Mouse (Mus musculus): ENCODE data around the gene Rora. TPM values are rescaled to one million over a fixed set of nuclear protein-coding genes. Genes with fewer than 3 reads are reported as not detected.

Gene Rora
- total and polyA plus RNA-seq, 3 experiments: 39.7 to 94.1 (median 45.9) TPM

DNA sequence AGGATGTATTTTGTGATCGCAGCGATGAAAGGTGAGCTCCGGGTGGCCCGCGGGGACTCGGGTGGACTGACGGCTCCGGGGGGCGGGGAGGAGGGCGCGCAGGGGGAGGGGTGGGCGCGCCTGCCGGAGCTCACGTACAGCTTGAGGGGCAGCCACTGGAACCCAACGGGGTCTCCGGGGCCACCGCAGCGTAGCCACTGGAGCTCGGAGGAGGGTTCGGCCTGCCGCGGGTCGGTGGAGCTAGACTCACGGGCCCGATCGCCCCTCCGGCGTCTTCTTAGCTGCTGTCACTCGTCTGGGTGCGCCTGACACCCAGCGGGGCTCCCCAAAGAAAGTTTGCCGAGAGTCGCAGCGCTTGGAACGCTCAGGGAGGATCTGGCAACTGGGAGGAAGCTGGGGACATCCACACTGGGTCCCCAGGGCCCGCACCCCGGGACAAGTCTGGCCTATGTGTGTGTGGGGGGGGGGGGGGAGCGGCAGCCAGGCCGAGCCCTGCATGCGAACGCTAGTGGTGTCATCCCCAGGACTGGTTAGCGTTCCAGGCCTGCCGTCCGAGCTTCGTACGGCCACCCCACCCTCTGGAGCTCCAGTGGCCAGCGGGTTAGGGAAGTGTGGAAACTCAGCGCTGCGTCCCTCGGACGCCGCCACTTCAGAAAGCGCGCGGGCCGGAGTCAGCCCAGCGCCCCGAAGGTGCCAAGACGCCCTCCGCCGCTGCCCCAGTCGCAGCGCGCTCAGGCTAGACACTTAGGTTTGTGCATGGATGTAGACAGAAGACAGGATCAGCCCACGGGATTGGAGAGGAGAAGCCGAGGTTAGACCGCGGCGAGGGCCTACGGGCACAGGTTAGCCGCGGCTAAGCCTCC, 636.7 kb downstream of the Rora start:
- DNase-seq: peak; percentile 72

DNA sequence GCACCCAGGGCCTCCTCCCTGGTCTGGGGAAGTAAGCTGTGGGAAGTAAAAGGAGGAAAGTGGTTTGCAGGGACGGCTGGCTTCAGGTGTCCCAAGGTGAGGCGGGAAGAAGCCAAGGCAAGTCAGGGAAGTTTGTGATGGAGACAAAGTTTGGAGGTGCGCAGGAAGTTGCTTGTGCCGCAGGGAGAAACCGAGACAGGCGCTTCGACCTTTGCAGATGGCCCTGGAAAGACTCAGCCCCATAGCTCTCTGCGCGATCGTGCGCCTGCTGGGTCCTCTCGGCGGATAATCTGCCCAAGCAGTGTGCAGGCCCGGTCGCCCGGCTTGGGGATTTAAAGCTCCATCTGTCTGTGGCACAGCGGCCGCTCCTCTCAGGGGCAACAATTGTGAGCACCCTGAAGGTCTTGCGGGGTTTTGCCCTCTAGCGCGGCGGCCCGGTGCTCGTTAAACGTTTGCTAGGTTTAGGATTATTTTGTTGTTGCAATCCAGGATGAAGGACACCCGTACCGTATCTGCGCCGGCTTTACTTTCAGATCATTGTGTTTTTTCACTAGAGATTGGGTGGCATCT, 637.4 kb downstream of the Rora start:
- DNase-seq: peak; percentile 79

DNA sequence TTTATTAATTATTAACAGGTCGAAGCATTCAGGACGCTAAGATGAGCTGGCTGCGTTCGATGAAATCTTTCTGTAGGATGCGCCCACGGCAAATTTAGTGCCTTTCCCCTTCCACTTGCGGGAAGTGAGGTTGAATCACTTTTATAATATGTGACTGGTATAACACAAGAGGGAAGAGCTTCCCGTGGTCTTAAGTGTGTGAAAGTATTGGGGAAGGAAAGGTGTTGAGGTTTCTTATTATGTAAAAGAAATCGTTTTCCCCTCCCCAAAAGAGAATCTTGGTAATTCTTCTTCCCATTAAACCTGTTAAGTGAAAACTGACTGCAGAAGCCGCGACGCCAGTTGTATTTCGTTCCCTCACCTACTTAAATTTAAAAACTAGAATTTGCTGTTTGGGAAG, 637.9 kb downstream of the Rora start:
- no peak for DNase-seq

DNA sequence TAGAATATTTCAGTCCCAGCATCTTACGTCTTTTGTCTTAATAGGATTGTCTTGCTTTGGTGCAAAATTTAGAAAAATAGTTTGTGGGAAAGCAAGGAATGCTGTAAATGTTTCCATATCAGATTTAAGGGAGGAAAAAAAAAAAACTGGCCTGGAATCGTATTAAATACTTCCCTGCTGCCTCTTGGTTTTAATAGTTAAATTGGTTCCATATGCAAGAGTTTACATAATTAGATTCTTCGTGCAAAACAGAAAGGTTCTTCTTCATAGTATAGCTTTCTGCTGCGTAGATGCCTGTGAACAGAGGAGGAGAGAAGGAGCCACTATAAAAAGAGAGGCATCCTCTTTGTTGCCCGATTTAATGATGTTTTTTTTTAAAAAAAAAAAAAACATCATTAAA, 638.8 kb downstream of the Rora start:
- DNase-seq: no peak

DNA sequence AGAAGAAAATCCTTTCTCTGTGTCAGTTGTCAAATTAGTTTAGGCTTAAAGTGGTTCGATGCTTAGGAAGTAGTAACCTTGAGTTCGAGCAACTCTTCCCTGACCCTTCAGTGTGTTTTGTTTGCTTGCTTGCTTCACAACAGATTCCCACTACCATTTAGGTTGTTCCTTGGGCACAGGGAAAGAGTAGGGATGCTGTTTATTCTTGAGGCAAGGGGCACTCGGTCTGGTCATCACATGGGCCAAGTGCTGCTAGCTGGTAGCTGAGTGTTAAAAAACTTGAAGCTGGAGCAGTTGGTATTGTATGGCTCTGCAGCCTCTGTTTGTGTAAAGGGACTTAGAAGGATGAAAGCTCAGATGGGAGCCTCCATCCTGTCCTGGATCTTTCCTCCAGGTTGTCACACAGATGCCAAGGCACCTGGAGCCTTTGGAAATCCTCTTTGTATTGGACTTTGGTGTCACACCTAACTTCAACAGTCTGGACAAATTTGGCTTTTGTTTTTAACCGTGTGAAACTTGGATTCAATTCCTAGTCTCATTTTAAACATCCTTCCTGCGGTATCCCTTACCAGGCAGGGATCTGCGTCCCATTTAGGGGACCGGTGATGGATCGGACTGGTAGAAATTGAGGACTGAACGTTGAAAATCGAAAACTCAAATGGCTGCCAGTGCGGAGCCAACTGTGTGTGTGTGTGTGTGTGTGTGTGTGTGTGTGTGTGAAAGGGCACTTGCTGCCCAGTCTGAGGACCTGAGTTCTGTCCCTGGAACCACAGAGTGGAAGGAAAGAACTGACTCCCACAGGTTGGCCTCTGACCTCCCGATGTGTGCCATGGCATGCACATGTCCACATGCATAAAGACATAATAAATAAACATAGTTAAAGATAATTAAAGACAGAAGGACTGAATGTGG, 639.4 kb downstream of the Rora start:
- no peak for DNase-seq

DNA sequence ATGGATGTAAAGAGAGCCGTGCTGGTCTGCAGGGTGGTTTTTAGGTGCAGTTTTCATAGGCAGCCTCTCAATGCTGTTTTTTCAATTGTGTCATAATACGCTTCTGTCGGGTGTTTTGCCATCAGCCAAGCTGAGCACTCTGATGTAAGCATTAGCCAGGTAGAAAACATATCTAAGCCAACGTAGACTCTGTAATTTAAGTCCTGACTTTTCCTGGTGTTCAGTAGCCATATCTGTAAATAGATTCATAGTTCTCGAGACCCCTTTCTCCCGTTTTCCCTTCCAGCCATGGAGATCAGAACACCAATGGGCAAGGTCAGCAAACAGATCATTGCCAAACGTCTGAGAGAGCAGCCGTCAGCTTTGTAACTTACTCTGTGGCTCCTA, 640.1 kb downstream of the Rora start:
- no peak for DNase-seq

DNA sequence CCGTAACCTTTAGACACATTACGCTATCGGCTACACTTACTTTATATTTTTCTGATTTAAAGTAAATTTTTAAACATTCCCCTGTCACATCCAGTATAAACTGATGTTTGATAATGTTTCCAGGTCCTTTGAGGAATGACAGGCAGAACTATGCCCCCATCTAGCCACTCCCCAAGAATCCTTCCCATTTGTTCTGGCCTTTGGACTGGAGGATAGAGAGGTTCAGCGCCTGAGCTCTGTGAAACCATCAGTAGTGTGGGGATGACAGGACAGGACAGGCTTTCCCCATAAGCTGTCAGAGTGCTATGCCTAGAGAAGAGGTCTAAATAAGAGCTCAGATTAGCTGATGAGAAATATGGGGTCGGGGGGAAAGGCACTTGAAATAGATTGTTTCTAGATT, 640.8 kb downstream of the Rora start:
- no peak for DNase-seq

DNA sequence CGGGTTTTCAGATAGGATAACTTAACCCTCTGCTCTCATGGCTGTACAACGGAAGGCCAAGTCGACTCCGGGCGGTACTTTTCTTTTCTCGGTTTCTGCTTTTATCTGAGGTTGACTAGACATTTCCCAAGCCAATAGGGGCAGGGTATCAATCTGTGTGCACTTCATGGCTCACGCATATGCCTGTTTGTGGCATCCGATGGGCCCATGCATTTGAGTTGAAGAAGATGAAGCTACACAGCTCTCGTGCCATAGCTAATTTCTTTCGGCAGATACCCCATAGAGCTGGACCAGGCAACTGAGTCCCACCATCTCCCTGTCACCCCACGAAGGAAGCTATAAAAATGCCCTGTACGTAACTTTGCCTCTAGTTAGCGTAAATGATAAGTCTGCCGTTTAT, 641.3 kb downstream of the Rora start:
- no peak for DNase-seq

DNA sequence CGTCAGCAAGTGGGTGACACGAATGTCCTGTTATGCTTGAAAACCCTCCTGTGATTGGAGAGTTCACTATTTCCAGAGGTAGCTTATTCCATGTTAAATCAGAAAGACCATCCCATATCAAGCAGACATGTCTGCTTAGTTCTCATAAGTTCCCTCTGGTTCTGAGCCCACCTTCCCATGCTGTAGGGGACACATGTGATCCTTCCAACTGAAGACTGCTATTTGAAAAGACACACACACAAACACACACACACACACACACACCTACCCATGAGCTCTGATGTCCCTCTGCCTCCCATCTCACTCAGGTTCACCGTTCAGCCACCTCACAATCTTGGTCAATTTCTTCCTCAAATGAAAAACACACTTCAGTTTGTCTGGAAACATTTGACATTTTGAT, 642.2 kb downstream of the Rora start:
- no peak for DNase-seq

DNA sequence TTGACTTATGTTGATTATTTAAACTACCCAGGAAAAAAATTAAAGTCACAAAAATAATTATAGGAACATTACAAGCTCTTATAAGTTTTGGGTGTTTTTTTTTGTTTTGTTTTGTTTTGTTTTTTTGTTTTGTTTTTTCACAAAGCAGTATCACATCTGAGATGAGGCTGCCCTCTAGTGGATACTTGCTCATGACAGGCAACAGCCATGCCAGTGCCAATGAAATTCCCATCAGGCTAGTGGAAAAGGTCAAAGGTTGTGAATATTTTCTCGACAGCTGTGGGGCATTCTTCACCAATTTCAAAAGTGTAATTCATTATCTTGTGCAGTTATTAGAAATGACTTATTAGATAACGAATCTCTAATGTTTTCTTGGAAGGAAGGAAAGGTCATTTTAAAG, 642.8 kb downstream of the Rora start:
- peak; percentile 71 for DNase-seq

DNA sequence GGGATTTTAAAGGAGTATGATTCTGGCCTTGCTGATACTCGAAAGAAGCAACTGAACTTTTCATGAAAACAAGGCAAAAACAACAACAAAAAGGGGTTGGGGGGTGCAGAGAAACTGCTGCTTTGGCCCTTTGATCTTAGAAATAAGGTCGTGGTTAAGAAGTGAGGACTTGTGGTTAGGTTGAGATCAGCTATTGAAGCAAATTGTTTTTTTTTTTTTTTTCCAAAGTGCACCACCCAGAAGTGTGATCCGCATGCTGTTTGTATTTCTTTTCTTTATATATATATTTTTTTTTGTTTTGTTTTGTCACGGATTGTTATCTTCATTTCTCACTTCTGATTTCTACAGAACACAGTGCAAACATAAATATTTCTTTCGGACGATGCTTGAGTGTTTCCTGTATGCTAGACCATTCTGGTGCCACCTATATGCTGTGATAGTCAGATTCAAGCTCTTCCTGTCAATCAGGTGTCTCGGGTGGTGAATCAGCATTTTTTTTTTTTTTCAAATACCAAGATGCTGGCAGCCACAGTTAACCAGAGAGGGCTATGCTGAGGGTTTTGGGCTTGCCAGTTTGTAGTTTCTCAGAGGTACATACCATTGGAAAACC, 644.3 kb downstream of the Rora start:
- DNase-seq: no peak

DNA sequence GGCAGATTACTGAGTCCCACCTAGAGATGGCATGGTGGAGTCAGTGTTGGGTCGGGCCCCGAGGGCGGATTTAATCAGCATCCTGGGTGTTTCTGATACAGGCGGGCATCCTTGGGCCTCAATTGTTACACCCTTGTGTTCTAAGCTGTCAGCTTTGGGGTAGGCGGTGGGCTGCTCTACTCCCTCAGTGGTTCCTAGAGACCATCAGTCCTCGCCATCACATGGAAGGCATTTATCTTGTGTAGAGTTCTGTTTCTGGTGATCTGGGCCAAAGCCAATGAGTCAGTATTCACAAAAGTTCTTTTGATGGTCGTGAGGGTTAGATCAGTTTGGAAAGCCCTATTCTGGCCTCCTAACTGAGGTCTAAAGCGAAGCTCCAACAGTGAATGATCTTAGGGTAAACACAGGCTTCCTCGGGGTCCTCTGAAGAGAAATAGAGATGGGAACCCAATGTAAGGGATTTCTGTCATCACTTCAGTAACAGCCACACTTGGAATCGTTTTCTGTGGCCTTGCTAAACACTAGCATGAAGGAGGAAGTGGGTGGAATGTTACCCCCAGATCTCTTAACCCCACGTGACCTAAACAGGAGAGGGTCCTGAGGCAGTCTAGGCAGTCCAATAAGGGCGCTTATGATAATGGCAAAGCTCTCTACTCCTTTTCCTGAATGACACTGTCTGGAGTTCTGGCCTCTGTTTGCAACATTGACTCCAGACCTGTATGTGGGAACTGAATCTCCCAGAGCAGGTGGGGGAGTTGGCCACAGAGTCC, 645.2 kb downstream of the Rora start:
- DNase-seq: peak; percentile 47

DNA sequence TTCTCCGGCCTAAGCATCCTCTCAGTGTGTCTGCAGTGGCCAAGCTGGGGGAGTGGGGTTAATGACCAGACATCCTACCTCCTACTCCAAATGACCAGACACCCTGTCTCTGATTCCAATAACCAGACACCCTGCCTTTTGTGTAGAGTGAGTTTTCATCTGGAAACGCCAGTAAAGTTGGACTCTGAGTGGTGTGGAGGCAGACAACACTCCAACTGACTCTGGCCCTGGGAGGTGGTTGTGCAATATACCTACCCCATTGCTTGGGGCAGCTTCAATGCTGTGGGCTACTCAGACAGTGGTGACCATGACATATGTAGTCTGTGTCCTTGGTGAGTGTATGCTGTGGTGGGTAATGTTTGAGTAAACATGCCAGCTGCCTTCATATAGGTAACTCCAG, 645.9 kb downstream of the Rora start:
- DNase-seq: peak; percentile 80

DNA sequence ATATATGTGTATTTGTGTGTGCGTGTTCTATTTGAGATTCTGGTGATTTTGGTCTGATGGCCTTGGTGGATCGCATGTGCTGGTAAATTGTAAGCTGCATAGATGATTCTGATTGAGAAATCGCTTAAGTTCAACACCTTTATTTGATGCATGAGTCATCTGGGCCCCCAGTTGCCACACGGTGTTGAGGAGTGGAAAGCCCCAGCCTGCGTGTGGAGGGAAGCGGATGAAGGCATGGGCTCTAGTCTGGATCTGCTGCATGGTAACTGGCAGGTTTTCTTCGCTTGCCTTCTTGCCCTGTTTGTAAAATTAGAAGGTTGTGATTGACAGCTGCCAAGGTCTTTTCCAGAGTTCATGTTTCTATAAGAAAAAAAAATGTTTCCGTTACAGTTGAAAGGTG, 646.7 kb downstream of the Rora start:
- no peak for DNase-seq

DNA sequence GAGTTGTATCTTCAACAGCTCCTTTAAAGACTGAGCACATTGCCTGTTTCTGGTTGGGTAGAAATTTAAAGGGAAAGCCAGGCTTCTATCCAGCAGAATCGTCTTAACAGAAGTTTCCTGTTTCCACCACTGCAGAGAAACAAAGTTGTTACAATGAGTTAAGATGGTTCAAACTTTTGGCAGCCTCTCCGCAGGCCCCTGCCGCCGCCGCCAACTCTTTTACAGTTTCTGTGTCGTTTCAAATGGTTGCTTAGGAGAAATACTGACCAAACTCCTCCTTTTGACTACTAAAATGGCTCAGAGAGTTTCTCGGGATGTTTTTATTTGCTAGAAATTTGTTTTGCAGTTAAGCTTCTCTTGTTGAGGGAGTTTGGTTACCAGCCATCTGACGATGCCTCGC, 647.9 kb downstream of the Rora start:
- DNase-seq: no peak

DNA sequence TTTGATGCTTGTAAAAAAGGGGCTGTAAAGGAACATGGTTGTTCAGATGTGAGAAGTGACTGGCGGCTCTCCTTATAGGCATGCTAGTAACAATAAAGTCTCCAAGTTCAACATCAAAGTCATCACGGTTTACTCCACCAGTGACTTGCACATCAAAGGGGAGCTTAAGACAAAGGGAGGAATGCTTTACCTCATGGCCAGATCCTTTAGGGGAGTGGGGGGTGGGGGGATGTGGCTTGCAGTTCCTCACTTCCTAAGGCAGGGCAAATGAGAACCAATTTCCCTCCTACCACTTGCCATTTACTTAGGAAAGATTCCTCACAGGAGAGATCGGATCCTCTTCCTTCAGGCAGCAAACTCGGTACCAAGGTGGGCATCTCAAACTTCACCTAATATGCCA, 648.4 kb downstream of the Rora start:
- DNase-seq: no peak

DNA sequence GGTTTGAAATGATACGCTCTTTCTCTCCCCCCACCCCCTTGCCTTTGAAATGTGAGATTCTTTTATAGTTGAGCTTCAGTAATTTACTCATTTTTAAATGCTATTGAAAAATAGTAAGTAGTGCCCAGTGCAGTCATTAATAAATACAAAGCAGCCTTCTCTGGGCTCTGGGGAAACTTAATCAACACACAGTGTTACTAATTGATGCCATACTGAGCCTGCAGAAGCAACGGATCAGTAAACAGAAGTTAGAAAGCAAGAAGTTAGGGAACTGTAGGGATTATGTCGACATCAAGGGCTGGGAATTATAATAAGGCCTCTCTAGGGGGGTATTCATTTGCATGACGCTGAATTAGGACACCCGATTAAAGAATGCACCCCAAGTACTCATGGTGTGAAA, 649.3 kb downstream of the Rora start:
- DNase-seq: no peak

DNA sequence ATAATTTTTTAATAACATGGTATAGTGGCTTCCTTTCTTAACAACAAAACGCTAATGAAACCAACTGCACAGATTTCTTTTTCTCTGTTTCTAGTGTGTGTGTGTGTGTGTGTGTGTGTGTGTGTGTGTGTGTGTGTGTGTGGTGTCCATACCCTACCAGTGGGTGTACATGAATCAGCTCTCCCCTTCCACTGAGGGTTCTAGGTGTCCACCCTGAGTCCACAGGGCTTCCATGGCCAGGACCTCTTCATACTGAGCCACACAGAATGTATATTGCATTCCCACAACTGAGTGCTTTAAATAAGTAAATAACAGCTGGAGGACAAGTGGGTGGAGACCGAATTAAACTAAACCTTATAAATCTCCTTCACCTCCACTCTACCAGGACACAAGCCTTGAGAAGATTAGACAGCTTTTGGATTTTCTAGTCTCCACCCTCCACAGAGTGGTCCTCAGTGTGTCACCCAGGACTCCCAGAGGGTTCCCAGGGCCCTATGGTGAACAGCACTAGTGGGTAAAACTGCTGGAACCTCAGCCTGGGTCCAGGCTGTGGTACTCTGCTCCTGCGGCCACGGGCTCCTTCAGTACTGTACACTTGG, 649.9 kb downstream of the Rora start:
- DNase-seq: no peak

DNA sequence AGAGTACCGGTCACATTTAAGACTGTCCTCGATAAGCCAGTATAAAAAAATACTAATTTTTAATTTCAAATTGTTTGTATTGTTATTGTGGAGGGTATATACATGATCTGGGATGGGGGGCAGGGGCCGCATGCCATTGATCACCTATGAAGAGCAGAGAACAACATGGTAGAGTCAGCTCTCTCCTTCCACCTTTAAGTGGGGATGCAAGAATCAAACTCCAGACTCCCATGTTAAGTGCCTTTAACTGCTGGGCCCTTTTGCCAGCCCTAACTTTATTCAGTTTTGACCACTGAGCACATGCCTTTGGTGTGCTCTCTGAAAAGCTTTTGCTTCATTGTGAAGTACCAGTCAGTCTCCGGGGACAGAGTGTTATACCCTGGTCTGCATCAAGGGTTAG, 650.4 kb downstream of the Rora start:
- DNase-seq: peak; percentile 2

DNA sequence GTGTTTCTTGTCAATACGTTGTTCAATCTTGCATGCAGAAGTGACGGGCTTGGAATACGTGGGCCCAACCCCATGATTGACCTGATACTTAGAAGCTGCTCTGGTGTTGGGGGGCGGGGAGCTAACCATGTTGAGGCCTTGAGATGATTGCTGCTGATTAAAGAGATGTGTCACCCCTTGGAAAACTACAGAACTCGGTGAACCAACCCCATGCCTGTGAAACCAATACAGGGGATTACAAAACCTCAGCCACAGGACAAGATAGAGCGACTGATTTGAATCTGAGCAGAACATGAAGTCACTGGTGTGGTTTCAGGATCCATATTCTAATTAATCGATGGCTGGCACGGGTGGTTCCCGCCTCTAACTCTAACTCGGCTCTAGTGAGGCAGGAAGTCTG, 650.9 kb downstream of the Rora start:
- peak; percentile 89 for DNase-seq

DNA sequence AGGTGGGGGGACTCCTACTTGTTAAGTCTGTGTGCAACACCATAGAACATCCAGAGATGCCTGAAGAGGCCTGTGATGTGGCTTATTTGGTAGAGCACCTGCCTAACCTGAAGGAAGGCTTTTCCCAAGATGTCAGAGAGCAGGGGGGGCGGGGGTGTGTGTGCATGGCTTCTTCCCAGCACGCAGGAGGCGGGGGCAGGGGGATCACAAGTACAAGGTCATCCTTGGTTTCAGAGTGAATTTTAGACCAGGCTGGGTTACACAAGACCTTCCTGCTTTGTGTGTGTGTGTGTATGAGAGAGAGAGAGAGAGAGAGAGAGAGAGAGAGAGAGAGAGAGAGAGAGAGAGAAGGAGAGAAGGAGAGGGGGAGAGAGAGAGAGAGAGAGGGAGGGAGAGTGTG, 651.4 kb downstream of the Rora start:
- DNase-seq: peak; percentile 65
